Mouse (Mus musculus): ENCODE data around the gene Chd9.

DNA sequence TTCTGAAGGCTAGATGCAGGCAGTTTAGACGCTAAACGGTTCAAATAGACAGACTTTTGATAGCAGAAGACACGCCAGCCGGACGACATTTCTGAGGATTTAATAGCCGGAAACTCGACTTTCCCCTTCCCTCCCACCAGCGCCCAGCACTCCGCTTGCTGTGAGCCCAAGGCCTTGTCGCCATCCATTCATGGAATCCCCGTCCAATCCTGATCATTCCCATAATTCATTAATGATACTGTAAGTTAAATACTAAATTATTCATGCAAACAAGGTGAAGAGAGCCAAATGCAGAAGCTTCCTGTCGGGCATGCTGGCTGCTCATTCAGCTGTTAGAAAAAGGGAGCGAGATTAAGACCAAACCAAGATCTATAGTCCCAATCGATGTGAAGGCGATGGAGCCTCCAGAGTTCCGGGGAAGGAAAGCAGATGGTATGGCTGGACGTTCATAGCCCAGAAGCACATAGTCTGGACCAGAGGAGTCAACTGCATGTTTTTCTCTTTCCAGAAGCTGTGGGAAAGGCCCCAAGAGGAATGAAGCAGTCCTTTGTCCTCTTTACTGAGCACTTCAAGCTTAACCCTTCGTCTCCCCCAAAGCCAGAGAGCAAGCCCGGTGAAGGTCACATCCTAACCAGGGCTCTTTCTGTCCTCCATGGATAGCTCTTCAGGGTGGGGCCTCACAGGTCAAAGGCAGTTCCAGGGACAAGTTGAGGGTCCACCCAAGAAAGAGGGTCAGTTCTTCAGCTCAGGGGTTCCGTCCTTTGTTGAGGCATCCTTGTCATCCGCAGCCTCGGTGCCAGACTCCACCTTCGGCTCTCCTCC is 11.9 kb upstream of the Chd9 start:
- TF ChIP-seq CTCF (IDR thresholded peaks at IDR 0.05; ENCODE audit: extremely low read depth, insufficient read length, insufficient replicate concordance, low read depth, low read length) (no peak), POLR2A (IDR thresholded peaks at IDR 0.05; ENCODE audit: low read depth, low read length) (no peak)

Data from small intestine, adult 2 months (tissue).